Mouse (Mus musculus) liver, adult 2 months (tissue): Measurements from ENCODE around the gene Cyfip1.

Source experiments
- CTCF ChIP-seq: fragments of 200-500 bp; IDR thresholded peaks from 2 replicates; pipeline ENCODE4 v1.5.1; 2011; ENCODE audit warnings: low read depth, low read length, control low read depth
- POLR2A ChIP-seq: fragments of 200-500 bp; IDR thresholded peaks from 2 replicates; pipeline ENCODE4 v1.6.1; 2011; ENCODE audit warnings: low read length, control low read depth; ENCODE audit not compliant: insufficient read depth; ENCODE audit errors: extremely low read depth

DNA sequence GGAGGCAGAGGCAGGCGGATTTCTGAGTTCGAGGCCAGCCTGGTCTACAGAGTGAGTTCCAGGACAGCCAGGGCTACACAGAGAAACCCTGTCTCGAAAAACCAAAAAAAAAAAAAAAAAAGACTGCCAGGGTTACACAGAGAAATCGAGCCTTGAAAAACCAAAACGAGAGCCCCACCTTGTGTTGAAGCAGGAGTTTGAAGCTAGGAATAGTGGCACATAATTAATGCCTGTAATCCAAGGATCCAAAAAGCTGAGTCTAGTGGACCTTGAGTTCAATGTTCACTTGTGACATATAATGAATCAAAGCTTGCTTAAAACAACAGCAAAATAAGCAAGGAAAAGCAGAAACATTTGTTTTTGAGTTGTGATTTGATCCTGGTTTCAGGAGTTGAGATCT lies 62.2 kb downstream of the Cyfip1 start:
- TF ChIP-seq CTCF (no peak), POLR2A (no peak)
